Mouse (Mus musculus) E14TG2a.4 (cell line): Measurements from ENCODE around the gene Tbc1d1.
A peak's percentile ranks its signal among the peaks of the same experiment; 100 is the strongest.

ENCODE experiments used
- H3K27me3 ChIP-seq: 2 replicates; pipeline ENCODE4 v1.6.1; 2014; ENCODE audit warnings: low read length, control low read depth; ENCODE audit not compliant: insufficient read depth
- H3K36me3 ChIP-seq: 2 replicates; pipeline ENCODE4 v1.6.1; 2014; ENCODE audit warnings: low read length, control low read depth; ENCODE audit not compliant: insufficient read depth
- H3K4me1 ChIP-seq: replicated peaks from 2 replicates; pipeline ENCODE4 v1.6.1; 2014; ENCODE audit warnings: low read depth, low read length, control low read depth
- H3K4me3 ChIP-seq: replicated peaks from 2 replicates; pipeline ENCODE4 v1.5.1; 2014; ENCODE audit warnings: mild to moderate bottlenecking, low read length
- H3K9me3 ChIP-seq: 2 replicates; pipeline ENCODE4 v1.6.1; 2014; ENCODE audit warnings: low read length, control low read depth
- CTCF ChIP-seq: conservative IDR thresholded peaks from 2 replicates; pipeline ENCODE4 v1.5.1; 2014; ENCODE audit warnings: low read length
- NANOG ChIP-seq: IDR thresholded peaks from 2 replicates; pipeline ENCODE4 v1.6.1; 2014; ENCODE audit warnings: borderline replicate concordance, low read length, mixed read lengths
- POU5F1 ChIP-seq: IDR thresholded peaks from 2 replicates; pipeline ENCODE4 v1.6.1; 2014; ENCODE audit warnings: low read length, borderline replicate concordance

Tbc1d1 gene

GRCm38 (mm10) chr5:64136325-64136724, 19.8 kb upstream of the Tbc1d1 start:
- Histone ChIP-seq H3K4me3 (no peak overlapping the region), H3K9me3 (0 out of 2 replicates have a peak, but pooled peaks cover 6% of the 10 kb centered on the region), H3K27me3 (no peaks in the 10 kb centered on the region), H3K4me1 (no peaks in the 10 kb centered on the region), H3K36me3 (no peaks in the 10 kb centered on the region)
- TF ChIP-seq CTCF (peak; percentile 48), POU5F1 (no peak)

- H3K4me3 ChIP-seq: no peak overlapping the region
- H3K4me1 ChIP-seq: no peaks in the 10 kb centered on the region
- no peaks in the 10 kb centered on the region for H3K27me3 ChIP-seq
- TF ChIP-seq POU5F1 (no peak), CTCF (no peak), NANOG (no peak)
- no peaks in the 10 kb centered on the region for H3K36me3 ChIP-seq
- 0 out of 2 replicates have a peak, but pooled peaks cover 6% of the 10 kb centered on the region for H3K9me3 ChIP-seq
These were observed 15.9 kb upstream of the Tbc1d1 start for GRCm38 (mm10) chr5:64140202-64140601.

- H3K36me3 ChIP-seq: no peaks in the 10 kb centered on the region
- H3K4me3 ChIP-seq: no peak overlapping the region
- H3K4me1 ChIP-seq: no peaks in the 10 kb centered on the region
- TF ChIP-seq POU5F1: no peak
- TF ChIP-seq NANOG: no peak
- no peak for TF ChIP-seq CTCF
- peaks cover 8% of the 10 kb centered on the region for H3K27me3 ChIP-seq
- no peaks in the 10 kb centered on the region for H3K9me3 ChIP-seq
These were observed 11.8 kb upstream of the Tbc1d1 start for GRCm38 (mm10) chr5:64144315-64144714.

GRCm38 (mm10) chr5:64146384-64147005, 9.6 kb upstream of the Tbc1d1 start:
- H3K36me3 ChIP-seq: no peaks in the 10 kb centered on the region
- no peak for TF ChIP-seq NANOG
- TF ChIP-seq CTCF: no peak

GRCm38 (mm10) chr5:64149184-64150127, 6.6 kb upstream of the Tbc1d1 start:
- Histone ChIP-seq H3K4me1 (peaks cover 9% of the 10 kb centered on the region; the same call in 1 of the 2 replicates), H3K9me3 (no peaks in the 10 kb centered on the region), H3K4me3 (no peak overlapping the region; the same call in 1 of the 2 replicates), H3K36me3 (no peaks in the 10 kb centered on the region), H3K27me3 (peaks cover 26% of the 10 kb centered on the region)
- no peak for TF ChIP-seq NANOG
- no peak for TF ChIP-seq POU5F1
- TF ChIP-seq CTCF: no peak

More at GRCm38 (mm10) chr5:64146384-64147005, 9.6 kb upstream of the Tbc1d1 start:
- peaks cover 21% of the 10 kb centered on the region for H3K27me3 ChIP-seq
- H3K4me1 ChIP-seq: peaks cover 9% of the 10 kb centered on the region; the same call in 1 of the 2 replicates
- H3K4me3 ChIP-seq: no peak overlapping the region
- H3K9me3 ChIP-seq: no peaks in the 10 kb centered on the region

GRCm38 (mm10) chr5:64153319-64153718, 2.8 kb upstream of the Tbc1d1 start:
- TF ChIP-seq NANOG: no peak
- TF ChIP-seq POU5F1: no peak
- TF ChIP-seq CTCF: no peak
- H3K9me3 ChIP-seq: no peaks in the 10 kb centered on the region
- no peak overlapping the region for H3K4me3 ChIP-seq
- peaks cover 44% of the 10 kb centered on the region for H3K27me3 ChIP-seq
- peaks cover 10% of the 10 kb centered on the region; the same call in 1 of the 2 replicates for H3K4me1 ChIP-seq
- no peaks in the 10 kb centered on the region for H3K36me3 ChIP-seq

GRCm38 (mm10) chr5:64156579-64156978, 474 bp downstream of the Tbc1d1 start:
- H3K9me3 ChIP-seq: no peaks in the 10 kb centered on the region
- TF ChIP-seq NANOG (no peak), CTCF (no peak), POU5F1 (no peak)
- peaks cover 62% of the 10 kb centered on the region for H3K27me3 ChIP-seq
- no peak overlapping the region for H3K4me3 ChIP-seq
- H3K36me3 ChIP-seq: no peaks in the 10 kb centered on the region
- peaks cover 22% of the 10 kb centered on the region for H3K4me1 ChIP-seq

GRCm38 (mm10) chr5:64157926-64158325, 1.8 kb downstream of the Tbc1d1 start:
- no peaks in the 10 kb centered on the region for H3K36me3 ChIP-seq
- peaks cover 28% of the 10 kb centered on the region for H3K4me1 ChIP-seq
- peaks cover 70% of the 10 kb centered on the region for H3K27me3 ChIP-seq
- H3K9me3 ChIP-seq: no peaks in the 10 kb centered on the region
- H3K4me3 ChIP-seq: no peak overlapping the region
- TF ChIP-seq NANOG: no peak
- TF ChIP-seq CTCF: no peak
- TF ChIP-seq POU5F1: no peak
